Mouse (Mus musculus) hindbrain, embryonic 12.5 days (tissue): ENCODE measurements around the gene Nr2c1. TPM values are rescaled to one million over a fixed set of nuclear protein-coding genes. Genes with fewer than 3 reads are reported as not detected.
A peak's percentile ranks its signal among the peaks of the same experiment; 100 is the strongest.

Source experiments
- ATAC-seq: fragments of 200-750 bp; cut with Nextera tagmentation; 2 replicates; pipeline ENCODE4 v1.8.0; 2017; ENCODE audit warnings: moderate TSS enrichment; ENCODE audit not compliant: low FRiP score
- H3K27ac ChIP-seq: fragments of 300-500 bp; sonication (generic); 2 replicates; pipeline ENCODE4 v1.5.1; 2016; ENCODE audit warnings: mild to moderate bottlenecking
- H3K27me3 ChIP-seq: fragments of 300-500 bp; sonication (generic); 2 replicates; pipeline ENCODE4 v1.6.1; 2016; ENCODE audit warnings: mild to moderate bottlenecking
- H3K36me3 ChIP-seq: fragments of 300-500 bp; sonication (generic); 2 replicates; pipeline ENCODE4 v1.6.1; 2016; ENCODE audit warnings: mild to moderate bottlenecking
- H3K4me1 ChIP-seq: fragments of 300-500 bp; sonication (generic); 2 replicates; pipeline ENCODE4 v1.6.1; 2016
- H3K4me2 ChIP-seq: fragments of 300-500 bp; sonication (generic); replicated peaks from 2 replicates; pipeline ENCODE4 v1.6.1; 2016; ENCODE audit warnings: mild to moderate bottlenecking
- H3K4me3 ChIP-seq: fragments of 300-500 bp; sonication (generic); 2 replicates; pipeline ENCODE4 v1.5.1; 2016; ENCODE audit warnings: mild to moderate bottlenecking
- H3K9ac ChIP-seq: fragments of 300-500 bp; sonication (generic); 2 replicates; pipeline ENCODE4 v1.6.1; 2016; ENCODE audit warnings: mild to moderate bottlenecking, moderate library complexity
- H3K9me3 ChIP-seq: fragments of 300-500 bp; sonication (generic); replicated peaks from 2 replicates; pipeline ENCODE4 v1.6.1; 2016; ENCODE audit warnings: mild to moderate bottlenecking
- WGBS: fragments of 180-500 bp; shearing (Covaris S2); methylation state at CpG from one replicate; pipeline ENCODE4 v1.1.7; 2016; 5-methylcytosine and 5-hydroxymethylcytosine counted together
- polyA plus RNA-seq: library from polyadenylated mRNA; unstranded; fragments of >200 nt; fragmentation: Nextera tagmentation; extraction: Ambion mirVana; gene quantifications from 2 replicates; pipeline ENCODE4 v1.2.1, GENCODE M21; 2016

Gene Nr2c1
- polyA plus RNA-seq: 12.2 and 12.3 TPM in 2 replicates

DNA sequence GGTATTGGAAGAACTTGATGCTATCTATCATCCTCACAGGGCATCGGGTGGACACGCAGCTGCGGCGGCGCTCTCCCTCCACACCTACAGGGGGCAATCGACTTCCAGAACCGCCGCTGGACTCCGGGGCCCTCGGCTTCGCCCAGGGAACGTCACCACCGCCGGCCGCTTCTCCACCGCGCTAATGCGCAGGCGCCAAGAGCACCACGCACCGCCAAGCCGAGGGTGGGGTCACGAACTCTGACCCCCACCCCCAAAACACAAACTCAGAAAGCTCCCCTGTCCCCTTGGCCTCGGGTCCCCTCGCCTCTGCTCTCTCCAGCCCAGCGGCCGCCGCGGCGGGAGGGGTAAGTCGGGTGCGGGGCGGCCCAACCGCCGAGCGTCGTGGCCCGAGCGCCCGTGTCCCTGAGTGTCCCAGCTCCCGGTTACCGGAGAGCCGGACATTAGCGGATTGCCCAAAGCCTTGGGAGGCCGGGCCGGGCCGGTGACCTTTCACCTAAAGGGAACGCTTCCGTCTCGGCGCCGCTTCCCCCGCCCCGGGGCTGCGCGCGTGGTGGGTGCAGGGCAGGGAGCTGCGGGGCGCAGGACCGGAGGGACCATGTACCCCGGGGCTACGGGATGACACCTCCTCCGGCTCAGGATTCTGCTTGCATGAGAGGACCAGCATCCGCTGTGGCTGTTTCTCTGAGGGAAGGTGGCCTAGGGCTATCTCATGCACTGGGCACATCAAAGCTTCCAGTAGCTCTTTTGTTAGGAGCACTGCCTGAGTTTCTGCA lies at the start of gene Nr2c1:
Nr2c1 (plus strand) TSS at position 268 of the 776 bp plus-strand sequence.
- under 1% methylated on average over 63 of the region's 64 CpGs for WGBS

GRCm38 (mm10) chr10:94098100-94098499 lies 49.7 kb upstream of the Nr2c1 start:
- Histone ChIP-seq H3K36me3 (no peaks in the 10 kb centered on the region), H3K9me3 (no peaks in the 10 kb centered on the region), H3K4me3 (no peak overlapping the region), H3K4me1 (peaks cover 3% of the 10 kb centered on the region; the same call in 1 of the 2 replicates), H3K4me2 (no peak overlapping the region), H3K9ac (no peak overlapping the region), H3K27ac (no peak overlapping the region), H3K27me3 (no peaks in the 10 kb centered on the region)
- WGBS: 91% methylated on average over 3 of the region's 3 CpGs
- ATAC-seq: no peak

More for the DNA sequence above, at the start of gene Nr2c1:
- Histone ChIP-seq H3K36me3 (no peaks in the 10 kb centered on the region), H3K9me3 (no peaks in the 10 kb centered on the region), H3K4me2 (peak within 1 kb of the TSS; percentile 64), H3K4me1 (peaks cover 18% of the 10 kb centered on the region), H3K27ac (peak within 1 kb of the TSS; percentile 84), H3K4me3 (peak within 1 kb of the TSS; percentile 88), H3K27me3 (no peaks in the 10 kb centered on the region), H3K9ac (peak within 1 kb of the TSS; percentile 92)
- ATAC-seq: peak; percentile 95

- no peak overlapping the region for H3K4me3 ChIP-seq
- no peak overlapping the region for H3K9ac ChIP-seq
- no peak overlapping the region for H3K27ac ChIP-seq
- no peak overlapping the region for H3K4me2 ChIP-seq
- no peaks in the 10 kb centered on the region for H3K4me1 ChIP-seq
- no peak for ATAC-seq
- H3K36me3 ChIP-seq: 0 out of 2 replicates have a peak, but pooled peaks cover 4% of the 10 kb centered on the region
- WGBS: 93% methylated on average over 10 of the region's 10 CpGs
- no peaks in the 10 kb centered on the region for H3K9me3 ChIP-seq
- no peaks in the 10 kb centered on the region for H3K27me3 ChIP-seq
These were observed 42.3 kb upstream of the Nr2c1 start for GRCm38 (mm10) chr10:94105498-94105897.

- no peaks in the 10 kb centered on the region for H3K9me3 ChIP-seq
- H3K4me1 ChIP-seq: no peaks in the 10 kb centered on the region
- no peak for ATAC-seq
- H3K9ac ChIP-seq: no peak overlapping the region
- no peak overlapping the region for H3K27ac ChIP-seq
- 80% methylated on average over 4 of the region's 4 CpGs for WGBS
- H3K36me3 ChIP-seq: 0 out of 2 replicates have a peak, but pooled peaks cover 4% of the 10 kb centered on the region
- H3K4me2 ChIP-seq: no peak overlapping the region
- H3K27me3 ChIP-seq: no peaks in the 10 kb centered on the region
- no peak overlapping the region for H3K4me3 ChIP-seq
These were observed 40.7 kb upstream of the Nr2c1 start for GRCm38 (mm10) chr10:94107168-94107567.

GRCm38 (mm10) chr10:94107607-94108006 lies 40.2 kb upstream of the Nr2c1 start:
- no peak for ATAC-seq
- H3K4me3 ChIP-seq: no peak overlapping the region
- no peak overlapping the region for H3K4me2 ChIP-seq
- 93% methylated on average over 7 of the region's 7 CpGs for WGBS
- H3K27me3 ChIP-seq: no peaks in the 10 kb centered on the region
- no peak overlapping the region for H3K27ac ChIP-seq
- 0 out of 2 replicates have a peak, but pooled peaks cover 4% of the 10 kb centered on the region for H3K36me3 ChIP-seq
- H3K9me3 ChIP-seq: no peaks in the 10 kb centered on the region
- H3K9ac ChIP-seq: no peak overlapping the region
- no peaks in the 10 kb centered on the region for H3K4me1 ChIP-seq

GRCm38 (mm10) chr10:94108791-94109190 lies 39.0 kb upstream of the Nr2c1 start:
- no peak for ATAC-seq
- Histone ChIP-seq H3K9ac (no peak overlapping the region), H3K9me3 (no peaks in the 10 kb centered on the region), H3K27me3 (no peaks in the 10 kb centered on the region), H3K4me2 (no peak overlapping the region), H3K27ac (no peak overlapping the region), H3K4me1 (no peaks in the 10 kb centered on the region), H3K36me3 (0 out of 2 replicates have a peak, but pooled peaks cover 3% of the 10 kb centered on the region), H3K4me3 (no peak overlapping the region)
- 93% methylated on average over 6 of the region's 6 CpGs for WGBS

GRCm38 (mm10) chr10:94110834-94111754 lies 36.7 kb upstream of the Nr2c1 start:
- WGBS: 75% methylated on average over 9 of the region's 9 CpGs
- ATAC-seq: no peak

DNA sequence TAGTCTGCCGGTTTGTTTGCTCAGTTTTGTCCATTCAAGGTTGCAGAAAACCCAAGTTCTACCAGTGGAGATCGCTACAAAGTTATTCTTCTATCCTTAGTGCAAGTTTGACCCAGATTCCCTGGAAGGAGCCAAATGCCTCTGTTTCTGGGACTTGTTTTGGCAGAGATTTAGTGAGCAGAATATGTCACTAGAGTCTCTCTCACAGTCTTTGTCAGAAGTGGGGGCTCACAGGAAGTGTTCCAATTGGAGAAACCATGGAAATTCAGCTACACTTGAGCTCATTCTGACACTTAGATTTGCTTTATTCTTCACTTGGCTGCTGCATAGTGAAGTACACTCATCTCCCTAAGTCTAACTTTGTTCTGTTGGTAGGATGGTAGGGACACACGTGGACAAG lies 35.6 kb upstream of the Nr2c1 start:
- WGBS: 87% methylated on average over 3 of the region's 3 CpGs
- H3K27ac ChIP-seq: no peak overlapping the region

More at GRCm38 (mm10) chr10:94110834-94111754, 36.7 kb upstream of the Nr2c1 start:
- Histone ChIP-seq H3K4me3 (no peak overlapping the region), H3K4me2 (no peak overlapping the region), H3K27ac (no peak overlapping the region), H3K9me3 (no peaks in the 10 kb centered on the region), H3K4me1 (no peaks in the 10 kb centered on the region), H3K27me3 (no peaks in the 10 kb centered on the region), H3K36me3 (no peaks in the 10 kb centered on the region), H3K9ac (no peak overlapping the region)

GRCm38 (mm10) chr10:94115893-94116599 lies 31.8 kb upstream of the Nr2c1 start:
- Histone ChIP-seq H3K27me3 (no peaks in the 10 kb centered on the region), H3K9ac (no peak overlapping the region), H3K4me1 (no peaks in the 10 kb centered on the region), H3K4me2 (no peak overlapping the region), H3K27ac (no peak overlapping the region), H3K9me3 (no peaks in the 10 kb centered on the region), H3K36me3 (peaks cover 3% of the 10 kb centered on the region; the same call in 1 of the 2 replicates), H3K4me3 (no peak overlapping the region)
- WGBS: 36% methylated on average over 6 of the region's 6 CpGs
- peak; percentile 67 for ATAC-seq

More for the DNA sequence above, 35.6 kb upstream of the Nr2c1 start:
- Histone ChIP-seq H3K4me3 (no peak overlapping the region), H3K4me2 (no peak overlapping the region), H3K27me3 (no peaks in the 10 kb centered on the region), H3K9me3 (no peaks in the 10 kb centered on the region), H3K9ac (no peak overlapping the region), H3K4me1 (no peaks in the 10 kb centered on the region), H3K36me3 (no peaks in the 10 kb centered on the region)
- ATAC-seq: no peak

DNA sequence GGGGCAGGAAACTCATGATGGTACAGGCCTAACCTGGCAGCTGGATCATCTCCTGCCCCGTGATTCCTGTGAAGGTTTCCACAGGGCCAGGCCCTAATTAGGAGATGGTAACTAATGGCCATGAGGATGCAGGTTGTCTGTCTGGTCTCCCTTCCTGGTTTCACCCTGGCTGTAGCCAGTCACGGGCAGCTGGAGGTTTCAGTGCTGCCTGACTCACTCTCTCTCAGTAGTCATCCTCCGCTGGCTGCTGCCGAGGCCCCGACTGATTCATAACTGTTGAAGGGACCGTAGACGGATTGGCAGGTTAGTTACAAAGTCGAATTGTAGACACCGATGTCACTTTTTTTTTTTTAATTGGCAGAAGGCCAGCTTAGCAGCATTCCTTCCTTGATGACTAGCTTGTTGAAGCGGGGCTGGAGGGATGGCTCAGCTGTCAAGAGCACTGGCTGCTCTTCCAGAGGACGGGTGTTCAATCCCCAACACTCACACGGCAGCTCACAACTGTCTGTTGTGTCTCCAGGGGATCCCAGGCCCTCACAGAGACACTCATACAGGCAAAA lies 31.0 kb upstream of the Nr2c1 start:
- no peak overlapping the region for H3K9ac ChIP-seq
- no peaks in the 10 kb centered on the region for H3K4me1 ChIP-seq
- H3K36me3 ChIP-seq: peaks cover 3% of the 10 kb centered on the region; the same call in 1 of the 2 replicates
- H3K9me3 ChIP-seq: no peaks in the 10 kb centered on the region
- WGBS: 85% methylated on average over 12 of the region's 12 CpGs
- no peaks in the 10 kb centered on the region for H3K27me3 ChIP-seq
- no peak overlapping the region for H3K27ac ChIP-seq
- no peak overlapping the region for H3K4me2 ChIP-seq
- ATAC-seq: no peak
- H3K4me3 ChIP-seq: no peak overlapping the region

- Histone ChIP-seq H3K36me3 (peaks cover 3% of the 10 kb centered on the region; the same call in 1 of the 2 replicates), H3K27ac (no peak overlapping the region), H3K4me1 (no peaks in the 10 kb centered on the region), H3K27me3 (no peaks in the 10 kb centered on the region), H3K4me3 (no peak overlapping the region), H3K4me2 (no peak overlapping the region), H3K9me3 (no peaks in the 10 kb centered on the region), H3K9ac (no peak overlapping the region)
- no peak for ATAC-seq
- 95% methylated on average over 3 of the region's 3 CpGs for WGBS
These were observed 29.9 kb upstream of the Nr2c1 start for GRCm38 (mm10) chr10:94117916-94118315.
